Mouse (Mus musculus) neural tube, embryonic 15.5 days (tissue): ENCODE measurements at regions not wholly inside any gene's neighbourhood (a gene's known extent, or its start where the extent isn't known, plus 50 kb on each side); places are given as distances from the start of the nearest gene placed in this dataset.

Source experiments
- ATAC-seq: fragments of 200-750 bp; cut with Nextera tagmentation; 2 replicates; pipeline ENCODE4 v1.8.0; 2017; ENCODE audit warnings: mild to moderate bottlenecking, moderate TSS enrichment, moderate library complexity; ENCODE audit not compliant: low FRiP score
- H3K27ac ChIP-seq: fragments of 300-500 bp; sonication (generic); replicated peaks from 2 replicates; pipeline ENCODE4 v1.5.1; 2015; ENCODE audit warnings: mild to moderate bottlenecking, inconsistent platforms
- H3K27me3 ChIP-seq: fragments of 300-500 bp; sonication (generic); replicated peaks from 2 replicates; pipeline ENCODE4 v1.6.1; 2015; ENCODE audit warnings: inconsistent platforms
- H3K36me3 ChIP-seq: fragments of 300-500 bp; sonication (generic); 2 replicates; pipeline ENCODE4 v1.6.1; 2015; ENCODE audit warnings: inconsistent platforms
- H3K4me1 ChIP-seq: fragments of 300-500 bp; sonication (generic); 2 replicates; pipeline ENCODE4 v1.6.1; 2015; ENCODE audit warnings: inconsistent platforms
- H3K4me2 ChIP-seq: fragments of 300-500 bp; sonication (generic); 2 replicates; pipeline ENCODE4 v1.6.1; 2015; ENCODE audit warnings: inconsistent platforms, mild to moderate bottlenecking, moderate library complexity
- H3K4me3 ChIP-seq: fragments of 300-500 bp; sonication (generic); replicated peaks from 2 replicates; pipeline ENCODE4 v1.5.1; 2015; ENCODE audit warnings: mild to moderate bottlenecking, inconsistent platforms
- H3K9ac ChIP-seq: fragments of 300-500 bp; sonication (generic); replicated peaks from 2 replicates; pipeline ENCODE4 v1.6.1; 2015; ENCODE audit warnings: mild to moderate bottlenecking, inconsistent platforms
- H3K9me3 ChIP-seq: fragments of 300-500 bp; sonication (generic); replicated peaks from 2 replicates; pipeline ENCODE4 v1.6.1; 2016; ENCODE audit warnings: inconsistent platforms
- WGBS: fragments of 180-500 bp; shearing (Covaris S2); methylation state at CpG from one replicate; pipeline ENCODE4 v1.1.7; 2015; ENCODE audit warnings: mixed read lengths; 5-methylcytosine and 5-hydroxymethylcytosine counted together

GRCm38 (mm10) chr14:58253369-58253968 lies 183.1 kb downstream of the Fgf9 start:
- Histone ChIP-seq H3K4me3 (no peak overlapping the region), H3K9ac (no peak overlapping the region), H3K4me2 (no peak overlapping the region), H3K4me1 (no peaks in the 10 kb centered on the region), H3K27ac (no peak overlapping the region), H3K27me3 (no peaks in the 10 kb centered on the region), H3K9me3 (no peaks in the 10 kb centered on the region), H3K36me3 (no peaks in the 10 kb centered on the region)
- 59% methylated on average over 3 of the region's 3 CpGs for whole genome bisulfite sequencing
- ATAC-seq = no peak

GRCm38 (mm10) chr14:58225869-58226268 lies 155.5 kb downstream of the Fgf9 start:
- Histone ChIP-seq H3K4me2 (no peak overlapping the region), H3K36me3 (no peaks in the 10 kb centered on the region), H3K9me3 (no peaks in the 10 kb centered on the region), H3K9ac (no peak overlapping the region), H3K4me3 (no peak overlapping the region), H3K4me1 (no peaks in the 10 kb centered on the region), H3K27me3 (no peaks in the 10 kb centered on the region), H3K27ac (no peak overlapping the region)
- no peak for ATAC-seq
- WGBS = 100% methylated on average over 1 of the region's 1 CpGs

GRCm38 (mm10) chr14:58224419-58224818 lies 154.1 kb downstream of the Fgf9 start:
- Histone ChIP-seq H3K4me1 (no peaks in the 10 kb centered on the region), H3K4me2 (no peak overlapping the region), H3K27ac (no peak overlapping the region), H3K36me3 (no peaks in the 10 kb centered on the region), H3K4me3 (no peak overlapping the region), H3K9ac (no peak overlapping the region), H3K27me3 (no peaks in the 10 kb centered on the region), H3K9me3 (no peaks in the 10 kb centered on the region)
- no peak for ATAC-seq
- 57% methylated on average over 3 of the region's 3 CpGs for WGBS

GRCm38 (mm10) chr14:58208401-58208800 lies 138.1 kb downstream of the Fgf9 start:
- no peak for ATAC-seq
- Histone ChIP-seq H3K9me3 (no peaks in the 10 kb centered on the region), H3K9ac (no peak overlapping the region), H3K4me1 (no peaks in the 10 kb centered on the region), H3K36me3 (no peaks in the 10 kb centered on the region), H3K4me2 (no peak overlapping the region), H3K27ac (no peak overlapping the region), H3K27me3 (no peaks in the 10 kb centered on the region), H3K4me3 (no peak overlapping the region)
- 98% methylated on average over 1 of the region's 1 CpGs for WGBS

- no peak overlapping the region for H3K27ac ChIP-seq
- no peak overlapping the region for H3K4me2 ChIP-seq
- no peak overlapping the region for H3K4me3 ChIP-seq
- 33% methylated on average over 6 of the region's 6 CpGs for WGBS
- H3K27me3 ChIP-seq = no peaks in the 10 kb centered on the region
- H3K4me1 ChIP-seq = no peaks in the 10 kb centered on the region
- H3K36me3 ChIP-seq = no peaks in the 10 kb centered on the region
- no peak overlapping the region for H3K9ac ChIP-seq
- no peak for ATAC-seq
- no peaks in the 10 kb centered on the region for H3K9me3 ChIP-seq
Measured at GRCm38 (mm10) chr14:58202607-58203295, 132.4 kb downstream of the Fgf9 start.

GRCm38 (mm10) chr14:58189948-58190347 lies 119.6 kb downstream of the Fgf9 start:
- ATAC-seq = no peak
- Histone ChIP-seq H3K36me3 (no peaks in the 10 kb centered on the region), H3K9ac (no peak overlapping the region), H3K4me1 (no peaks in the 10 kb centered on the region), H3K9me3 (no peaks in the 10 kb centered on the region), H3K27me3 (no peaks in the 10 kb centered on the region), H3K27ac (no peak overlapping the region), H3K4me2 (no peak overlapping the region), H3K4me3 (no peak overlapping the region)
- 79% methylated on average over 15 of the region's 15 CpGs for WGBS

- no peak for ATAC-seq
- H3K36me3 ChIP-seq = no peaks in the 10 kb centered on the region
- H3K9ac ChIP-seq = no peak overlapping the region
- 0 out of 2 replicates have a peak, but pooled peaks cover 2% of the 10 kb centered on the region for H3K9me3 ChIP-seq
- 76% methylated on average over 5 of the region's 5 CpGs for whole genome bisulfite sequencing
- H3K27me3 ChIP-seq = no peaks in the 10 kb centered on the region
- H3K27ac ChIP-seq = no peak overlapping the region
- H3K4me1 ChIP-seq = no peaks in the 10 kb centered on the region
- no peak overlapping the region for H3K4me2 ChIP-seq
- no peak overlapping the region for H3K4me3 ChIP-seq
Measured at GRCm38 (mm10) chr14:58182869-58183268, 112.5 kb downstream of the Fgf9 start.

- no peak overlapping the region for H3K4me3 ChIP-seq
- H3K4me1 ChIP-seq = no peaks in the 10 kb centered on the region
- H3K27me3 ChIP-seq = no peaks in the 10 kb centered on the region
- H3K36me3 ChIP-seq = no peaks in the 10 kb centered on the region
- 0 out of 2 replicates have a peak, but pooled peaks cover 2% of the 10 kb centered on the region for H3K9me3 ChIP-seq
- H3K27ac ChIP-seq = no peak overlapping the region
- no peak overlapping the region for H3K9ac ChIP-seq
- no peak for ATAC-seq
- no peak overlapping the region for H3K4me2 ChIP-seq
Measured at GRCm38 (mm10) chr14:58180724-58181123, 110.4 kb downstream of the Fgf9 start.

GRCm38 (mm10) chr14:58175651-58176363 lies 105.5 kb downstream of the Fgf9 start:
- Histone ChIP-seq H3K27ac (no peak overlapping the region), H3K4me1 (no peaks in the 10 kb centered on the region), H3K4me3 (no peak overlapping the region), H3K27me3 (no peaks in the 10 kb centered on the region), H3K36me3 (no peaks in the 10 kb centered on the region), H3K4me2 (no peak overlapping the region), H3K9me3 (0 out of 2 replicates have a peak, but pooled peaks cover 2% of the 10 kb centered on the region), H3K9ac (no peak overlapping the region)
- 88% methylated on average over 5 of the region's 5 CpGs for WGBS
- ATAC-seq = no peak

GRCm38 (mm10) chr14:58174512-58174911 lies 104.2 kb downstream of the Fgf9 start:
- Histone ChIP-seq H3K36me3 (no peaks in the 10 kb centered on the region), H3K27ac (no peak overlapping the region), H3K4me2 (no peak overlapping the region), H3K9me3 (0 out of 2 replicates have a peak, but pooled peaks cover 2% of the 10 kb centered on the region), H3K4me3 (no peak overlapping the region), H3K4me1 (no peaks in the 10 kb centered on the region), H3K27me3 (no peaks in the 10 kb centered on the region), H3K9ac (no peak overlapping the region)
- 81% methylated on average over 6 of the region's 6 CpGs for WGBS
- no peak for ATAC-seq

GRCm38 (mm10) chr14:58168920-58169319 lies 98.6 kb downstream of the Fgf9 start:
- WGBS = 85% methylated on average over 5 of the region's 5 CpGs
- Histone ChIP-seq H3K27me3 (no peaks in the 10 kb centered on the region), H3K27ac (no peak overlapping the region), H3K36me3 (no peaks in the 10 kb centered on the region), H3K9me3 (no peaks in the 10 kb centered on the region), H3K9ac (no peak overlapping the region), H3K4me3 (no peak overlapping the region), H3K4me1 (no peaks in the 10 kb centered on the region), H3K4me2 (no peak overlapping the region)
- no peak for ATAC-seq
